Mouse (Mus musculus): ENCODE data around the gene Ovch2.
"Not testable (repeated sequence)": the region's sequence is repeated elsewhere in the genome, so short reads cannot be mapped to it uniquely, and the experiment has no call there.

Gene Ovch2

DNA sequence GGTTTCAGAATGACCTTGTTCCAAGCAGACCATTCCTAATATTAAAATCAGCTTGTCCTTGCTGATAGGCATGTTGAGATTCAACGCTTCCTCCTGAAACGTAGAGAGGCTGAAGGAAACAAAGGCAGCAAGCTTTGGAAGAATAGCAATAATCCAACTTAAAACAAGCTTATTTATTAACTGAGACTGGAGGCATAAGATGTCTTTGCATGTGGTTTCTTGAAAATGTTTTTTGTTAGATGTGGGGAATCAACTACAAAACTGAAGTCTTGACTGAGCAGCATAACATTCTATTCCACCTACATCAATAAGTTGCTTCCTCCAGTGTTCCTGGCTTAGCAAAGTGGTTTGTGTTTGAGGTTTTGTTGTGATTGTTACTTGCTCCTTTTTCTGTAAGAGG is at the start of gene Ovch2:
Gene Ovch2 (minus strand): TSS at position 101 of the 400 bp plus-strand sequence.
- no peak for DNase-seq (ENCODE audit: extremely low spot score, low read depth, low spot score)

DNA sequence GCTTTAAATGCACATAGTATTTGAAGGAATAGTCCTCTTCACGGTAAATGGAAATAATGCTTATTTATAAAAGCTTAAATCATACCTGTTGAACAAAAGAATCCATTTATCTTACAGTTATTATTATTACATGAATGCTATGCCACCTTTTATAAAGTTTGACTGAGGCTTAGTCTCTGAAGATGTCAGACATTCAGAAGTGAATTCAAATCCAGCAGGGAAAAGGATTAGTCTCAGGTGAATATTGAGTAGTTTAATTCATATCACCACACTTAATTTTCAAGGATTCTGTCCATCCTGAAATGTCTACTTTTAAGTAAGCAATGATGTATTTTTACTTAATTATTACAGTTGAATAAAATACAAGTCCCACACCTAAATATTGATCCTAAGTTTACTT is 46.4 kb upstream of the Ovch2 start, which contains the start of gene Olfr470:
Gene Olfr470 (minus strand): TSS at position 101 of the 400 bp plus-strand sequence.
- not testable (repeated sequence) for DNase-seq (ENCODE audit: extremely low spot score, low read depth, low spot score)

DNA sequence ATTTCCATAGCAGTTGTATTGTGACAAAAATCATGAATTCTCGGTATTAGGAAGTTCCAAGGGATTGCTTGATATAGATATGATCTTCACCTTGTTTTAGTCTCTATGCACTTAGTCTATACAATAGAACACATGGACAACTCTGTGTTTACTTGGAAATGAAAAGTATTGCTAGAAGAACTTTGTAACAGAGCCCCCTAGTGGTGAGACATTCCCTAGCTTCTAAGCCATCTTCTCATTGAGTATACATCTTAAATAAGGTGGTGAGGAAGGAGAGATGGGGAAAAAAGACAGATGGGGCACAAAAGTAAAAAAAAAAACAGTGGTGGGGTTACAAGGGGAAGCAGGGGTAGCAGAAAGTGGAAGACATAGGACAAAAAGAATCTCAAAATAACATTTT is 40.7 kb upstream of the Ovch2 start:
- no peak for DNase-seq (ENCODE audit: extremely low spot score, low read depth, low spot score)

DNA sequence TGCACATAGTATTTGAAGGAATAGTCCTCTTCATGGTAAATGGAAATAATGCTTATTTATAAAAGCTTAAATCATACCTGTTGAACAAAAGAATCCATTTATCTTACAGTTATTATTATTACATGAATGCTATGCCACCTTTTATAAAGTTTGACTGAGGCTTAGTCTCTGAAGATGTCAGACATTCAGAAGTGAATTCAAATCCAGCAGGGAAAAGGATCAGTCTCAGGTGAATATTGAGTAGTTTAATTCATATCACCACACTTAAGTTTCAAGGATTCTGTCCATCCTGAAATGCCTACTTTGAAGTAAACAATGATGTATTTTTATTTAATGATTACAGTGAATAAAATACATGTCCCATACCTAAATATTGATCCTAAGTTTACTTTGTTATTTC is 24.4 kb upstream of the Ovch2 start, which contains the start of gene Olfr469:
Gene Olfr469 (minus strand): TSS at position 101 of the 400 bp plus-strand sequence.
- not testable (repeated sequence) for DNase-seq (ENCODE audit: extremely low spot score, low read depth, low spot score)

DNA sequence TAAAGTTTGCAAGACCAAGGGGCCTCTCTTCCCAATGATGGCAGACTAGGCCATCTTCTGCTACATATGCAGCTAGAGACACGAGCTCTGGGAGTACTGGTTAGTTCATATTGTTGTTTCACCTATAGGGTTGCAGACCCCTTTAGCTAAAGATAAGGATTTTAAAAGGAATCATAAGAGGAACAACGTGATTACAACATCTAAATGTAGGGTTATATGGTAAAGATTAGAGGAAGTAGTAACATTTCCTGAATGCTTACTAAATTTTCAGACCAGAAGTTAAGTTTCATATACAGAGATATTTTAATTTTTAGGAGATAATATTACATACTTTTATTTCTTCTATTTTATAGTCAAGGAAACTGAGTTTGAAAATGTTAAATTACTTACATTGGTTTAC is 22.9 kb upstream of the Ovch2 start:
- not testable (repeated sequence) for DNase-seq (ENCODE audit: extremely low spot score, low read depth, low spot score)

DNA sequence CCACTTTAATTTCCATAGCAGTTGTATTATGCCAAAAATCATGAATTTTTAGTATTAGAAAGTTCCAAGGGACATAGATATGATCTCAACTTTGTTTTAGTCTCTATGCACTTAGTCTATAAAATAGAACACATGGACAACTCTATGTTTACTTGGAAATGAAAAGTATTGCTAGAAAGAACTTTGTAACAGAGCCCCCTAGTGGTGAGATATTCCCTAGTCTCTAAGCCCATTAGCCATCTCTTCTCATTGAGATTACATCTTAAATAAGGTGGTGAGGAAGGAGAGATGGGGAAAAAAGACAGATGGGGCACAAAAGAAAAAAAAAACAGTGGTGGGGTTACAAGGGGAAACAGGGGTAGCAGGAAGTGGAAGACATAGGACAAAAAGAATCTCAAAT is 18.4 kb upstream of the Ovch2 start:
- DNase-seq (ENCODE audit: extremely low spot score, low read depth, low spot score), result no peak

DNA sequence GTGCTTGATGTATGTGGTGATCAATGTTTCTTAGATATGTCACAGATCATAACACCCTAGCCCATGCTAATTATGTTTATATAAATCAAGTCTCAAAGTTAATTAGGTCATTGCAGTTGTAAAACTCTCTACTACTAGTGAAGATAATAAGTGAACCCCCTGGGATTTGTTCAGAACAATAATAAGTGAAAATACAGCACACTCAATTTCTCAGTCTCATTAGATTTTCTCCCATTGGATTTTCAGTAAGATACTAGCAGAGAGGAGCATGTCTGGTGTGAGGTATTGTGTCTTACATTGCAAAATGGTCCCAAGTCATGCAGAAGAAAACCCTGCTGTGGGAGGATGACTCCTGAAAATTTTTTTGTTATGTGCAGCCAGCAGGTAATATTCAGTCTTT is 11.0 kb upstream of the Ovch2 start, which contains the start of gene Olfr467:
Gene Olfr467 (plus strand): TSS at position 301 of the 400 bp plus-strand sequence.
- DNase-seq (ENCODE audit: extremely low spot score, low read depth, low spot score), result no peak

DNA sequence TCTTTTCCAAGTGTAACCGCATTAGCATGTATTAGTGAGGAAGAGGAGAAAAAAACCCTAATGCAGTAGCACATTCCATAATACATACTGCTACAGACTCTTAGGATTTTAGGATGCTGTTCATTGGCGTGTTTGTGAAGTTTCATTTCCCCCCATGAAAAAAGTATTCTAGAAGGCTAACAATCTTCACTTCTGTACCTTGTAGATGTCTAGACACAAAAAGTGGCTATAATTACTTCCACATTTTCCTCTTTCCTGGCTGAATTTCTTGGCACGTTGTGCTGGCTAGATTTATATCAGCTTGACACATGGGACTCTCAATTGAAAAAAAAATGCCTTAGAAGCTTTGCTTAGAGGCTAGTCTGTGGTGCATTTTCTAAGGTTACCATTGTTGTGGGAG is 1.1 kb upstream of the Ovch2 start:
- no peak for DNase-seq (ENCODE audit: extremely low spot score, low read depth, low spot score)

DNA sequence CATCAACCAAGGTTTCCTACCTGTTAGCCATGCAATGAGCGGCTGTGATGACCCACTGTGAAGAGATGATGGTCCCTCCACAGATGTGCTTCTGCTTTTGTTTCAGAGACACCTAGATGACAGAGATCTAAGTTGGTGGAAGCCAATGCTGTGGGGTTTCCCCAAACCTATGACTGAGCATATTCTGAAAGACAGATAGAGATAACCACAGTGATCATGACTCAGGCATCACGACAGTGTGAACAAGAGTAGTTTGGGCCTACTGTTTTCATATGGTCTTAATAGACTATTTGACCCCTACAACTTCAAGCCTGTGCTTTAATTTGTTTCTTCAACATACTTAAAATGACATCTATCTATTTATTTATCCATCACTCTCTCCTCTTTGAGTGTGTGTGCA is 4.5 kb downstream of the Ovch2 start:
- DNase-seq (ENCODE audit: extremely low spot score, low read depth, low spot score), result no peak

DNA sequence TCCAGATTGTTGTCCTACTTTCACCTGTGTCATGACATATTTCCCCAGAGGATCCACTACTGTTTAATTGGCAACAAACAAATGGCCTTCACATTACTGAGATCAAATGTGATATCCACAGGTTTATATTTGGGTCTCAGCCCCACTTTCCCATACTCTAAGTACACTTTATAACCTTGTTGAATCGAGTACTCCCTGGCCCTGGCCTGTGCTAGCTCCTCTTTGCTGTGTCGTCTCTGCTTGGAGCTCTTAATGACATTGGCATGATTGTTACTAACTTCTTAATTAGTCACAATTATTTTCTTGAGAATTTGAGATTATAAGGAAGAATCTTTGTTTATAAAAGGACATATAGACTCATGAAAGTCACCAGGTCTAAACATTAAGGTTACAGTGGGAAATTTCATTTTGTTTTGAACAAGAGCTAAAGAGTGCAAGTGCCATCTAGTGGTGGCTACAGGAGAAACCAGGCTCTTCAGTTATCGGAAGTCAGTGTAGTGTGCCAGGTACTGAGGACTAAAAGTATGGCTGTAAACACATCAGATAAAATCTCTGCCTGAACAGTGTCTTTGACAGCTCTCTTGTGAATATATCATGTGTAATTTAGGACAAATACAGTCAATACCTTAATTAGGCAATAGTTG is 12.9 kb downstream of the Ovch2 start:
- DNase-seq (ENCODE audit: extremely low spot score, low read depth, low spot score), result no peak

DNA sequence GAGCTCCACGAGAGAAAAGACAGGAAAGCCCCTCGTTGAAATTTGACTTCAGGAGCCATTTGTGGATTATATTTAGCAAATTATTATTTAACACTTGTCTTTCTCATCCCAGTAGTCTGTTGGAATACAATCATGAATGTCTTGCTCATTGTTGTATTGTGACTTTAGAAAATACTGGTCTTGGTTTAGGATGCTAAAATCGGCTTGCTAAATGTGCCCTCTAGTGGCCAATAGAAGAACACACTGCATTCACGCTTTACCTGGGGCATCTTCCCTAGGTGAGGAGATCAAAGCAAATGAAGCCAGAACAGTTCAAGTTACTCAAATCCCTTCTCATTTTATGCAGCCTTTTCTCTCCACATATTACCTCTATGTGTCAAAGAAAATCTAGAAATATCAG is 21.4 kb downstream of the Ovch2 start:
- DNase-seq (ENCODE audit: extremely low spot score, low read depth, low spot score), result no peak

DNA sequence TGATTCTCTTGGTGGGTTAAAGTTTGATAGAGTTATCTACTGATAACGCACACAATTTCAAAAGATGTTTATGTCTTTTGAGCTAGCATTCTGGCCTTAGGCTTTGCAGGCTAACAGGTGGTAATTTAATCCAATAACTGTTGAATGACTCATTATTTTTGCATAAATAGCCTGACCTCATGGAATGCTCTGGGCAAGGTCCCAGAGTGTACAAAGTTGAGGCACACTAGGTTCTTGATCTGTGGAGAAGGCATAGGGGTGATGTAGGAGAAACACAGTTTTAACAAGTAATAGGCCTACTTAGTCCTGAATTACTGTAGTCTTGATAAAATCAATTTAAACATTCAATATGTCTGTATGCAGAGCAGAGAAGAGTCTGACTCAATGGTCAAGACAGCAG is 22.8 kb downstream of the Ovch2 start:
- DNase-seq (ENCODE audit: extremely low spot score, low read depth, low spot score), result no peak

DNA sequence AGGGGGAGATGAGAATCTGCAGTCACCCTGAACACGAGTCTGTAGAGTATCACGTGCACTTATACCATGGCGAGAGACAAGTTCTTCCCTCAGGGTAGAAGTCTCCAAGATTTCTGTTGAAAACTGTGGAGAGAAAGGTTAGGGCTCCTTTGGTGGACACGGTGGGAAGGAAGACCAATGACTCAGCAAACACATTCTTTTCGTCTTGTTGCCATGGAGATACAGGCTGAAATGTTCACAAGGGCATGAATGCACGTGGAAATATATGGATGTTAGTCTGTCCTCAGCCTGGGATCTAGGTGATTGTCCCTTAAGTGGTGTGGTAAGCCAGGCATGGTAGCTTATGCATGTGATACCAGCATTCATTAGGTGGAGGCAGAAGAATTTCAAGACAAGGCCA is 30.2 kb downstream of the Ovch2 start:
- DNase-seq (ENCODE audit: extremely low spot score, low read depth, low spot score), result no peak

DNA sequence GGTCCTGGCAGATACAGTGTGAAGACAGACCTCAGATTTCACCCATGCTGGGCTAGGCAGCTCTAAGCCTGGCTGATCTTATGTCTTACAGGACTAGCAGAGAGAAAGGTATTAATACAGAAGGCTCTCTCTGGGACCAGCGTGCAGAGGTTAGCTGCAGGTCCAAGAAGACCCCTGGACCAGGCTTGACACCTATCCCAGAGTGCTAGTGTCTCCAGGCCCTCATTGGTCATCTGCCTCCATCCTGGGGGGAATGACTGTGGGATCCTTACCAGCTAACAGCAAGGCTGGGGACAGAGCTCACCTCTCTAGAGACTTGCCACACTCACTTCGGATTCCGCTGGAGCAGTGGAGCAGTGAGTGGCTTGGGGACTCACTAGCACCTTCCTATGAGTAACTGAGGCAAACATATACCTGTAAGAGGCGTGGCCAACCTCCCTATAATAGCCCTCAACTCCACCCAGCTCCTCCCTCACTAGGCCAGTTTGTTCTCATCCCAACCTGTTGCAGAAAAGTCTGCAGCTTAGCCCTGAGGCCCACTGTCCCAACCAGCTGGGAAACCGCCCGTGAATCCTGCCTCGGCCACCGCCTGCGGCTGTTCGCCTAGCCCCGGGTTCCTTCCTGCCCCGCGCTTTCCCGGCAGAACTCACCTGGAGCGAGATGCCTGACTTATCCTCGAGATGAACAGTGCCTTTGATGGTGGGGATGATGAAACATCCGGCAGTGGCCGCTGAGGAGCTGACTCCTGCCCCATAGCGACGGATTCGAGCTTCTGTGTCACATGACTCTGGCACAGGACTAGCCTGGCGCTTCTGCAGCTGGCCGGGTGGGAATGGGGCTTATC is 43.5 kb downstream of the Ovch2 start, which contains the start of gene Cyb5r2:
Gene Cyb5r2 (minus strand): TSS at position 725 of the 844 bp plus-strand sequence.
- DNase-seq (ENCODE audit: extremely low spot score, low read depth, low spot score), result no peak

DNA sequence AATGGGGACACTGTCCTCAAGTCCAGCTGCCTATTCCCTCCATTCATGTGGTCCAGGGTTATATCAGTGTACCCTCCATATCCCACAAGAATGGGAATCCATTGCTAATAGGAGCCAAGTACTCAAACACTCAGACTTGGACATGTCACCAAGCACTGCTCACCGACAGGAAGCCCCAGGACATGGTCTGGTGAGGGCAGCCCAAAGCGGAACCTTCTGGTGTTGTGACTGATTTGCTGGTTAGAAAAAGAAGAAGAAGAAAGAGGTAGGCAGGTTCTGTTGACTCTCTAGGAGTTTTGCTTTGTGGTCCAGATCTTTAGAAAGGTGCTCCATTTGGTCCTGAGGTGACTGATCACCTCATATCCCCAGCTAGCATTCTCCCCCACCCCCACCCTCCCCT is 44.3 kb downstream of the Ovch2 start:
- no peak for DNase-seq (ENCODE audit: extremely low spot score, low read depth, low spot score)

DNA sequence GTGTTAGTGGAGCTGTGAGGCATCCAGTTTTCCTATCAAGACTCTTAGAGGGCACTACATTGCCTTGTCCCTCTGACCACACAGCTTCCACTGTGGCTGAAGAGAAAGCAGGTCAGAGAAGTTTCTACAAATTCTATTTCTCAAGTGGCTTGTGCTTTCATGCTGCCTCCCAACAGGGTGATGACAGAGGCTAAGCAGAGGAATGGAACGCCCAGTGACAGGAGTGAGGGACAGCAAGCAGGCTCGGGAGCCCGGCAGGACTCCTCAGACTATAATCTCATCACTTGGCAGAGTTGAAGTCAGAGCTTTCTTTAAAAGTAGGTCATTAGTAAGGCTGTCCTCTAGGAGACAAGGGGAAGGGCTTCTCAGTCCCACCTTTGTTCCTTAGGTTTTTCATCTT is 45.1 kb downstream of the Ovch2 start:
- DNase-seq (ENCODE audit: extremely low spot score, low read depth, low spot score), result no peak

DNA sequence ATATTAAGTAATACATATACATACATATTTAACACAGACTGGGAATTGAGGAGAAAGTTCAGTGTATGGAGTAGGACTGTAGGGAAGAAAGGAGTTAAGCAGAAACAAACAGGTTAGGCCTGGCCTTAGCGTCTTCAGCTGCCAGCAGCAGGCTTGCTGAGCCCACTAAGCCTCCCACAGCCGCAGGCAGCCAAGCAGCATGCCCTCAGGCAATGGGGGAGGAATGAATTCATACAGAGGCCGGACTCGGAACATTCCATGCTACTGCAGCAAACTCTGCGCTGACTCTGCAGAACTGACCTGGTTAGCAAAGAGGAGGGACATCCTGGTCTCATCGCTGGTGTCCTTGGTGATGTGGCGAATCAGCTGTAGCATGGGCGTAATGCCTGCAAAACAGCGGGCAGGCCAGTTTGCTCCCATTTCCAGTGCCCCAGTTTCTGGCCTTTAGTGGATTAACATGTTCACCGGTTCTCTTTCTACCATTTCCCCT is 48.9 kb downstream of the Ovch2 start:
- DNase-seq (ENCODE audit: extremely low spot score, low read depth, low spot score), result no peak

DNA sequence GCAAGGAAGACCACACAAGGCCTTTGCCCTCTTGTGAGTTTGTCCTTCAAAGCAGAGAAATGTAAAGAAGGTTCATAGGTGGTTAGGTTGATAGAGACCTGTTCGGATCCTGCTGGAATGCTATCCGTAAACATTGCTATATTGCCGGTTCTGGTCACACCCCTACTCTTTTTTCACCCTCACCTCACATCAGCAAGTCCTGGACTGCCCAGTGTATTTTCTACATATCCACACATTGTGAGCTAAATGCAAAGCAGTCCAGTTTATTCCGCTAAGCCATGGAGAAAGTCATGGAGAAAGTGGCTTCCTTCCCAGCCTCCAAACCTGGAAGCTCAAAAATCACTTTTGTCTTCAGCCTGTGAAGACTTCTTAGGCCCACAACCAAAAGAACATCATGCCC is 51.3 kb downstream of the Ovch2 start:
- DNase-seq (ENCODE audit: extremely low spot score, low read depth, low spot score), result no peak

DNA sequence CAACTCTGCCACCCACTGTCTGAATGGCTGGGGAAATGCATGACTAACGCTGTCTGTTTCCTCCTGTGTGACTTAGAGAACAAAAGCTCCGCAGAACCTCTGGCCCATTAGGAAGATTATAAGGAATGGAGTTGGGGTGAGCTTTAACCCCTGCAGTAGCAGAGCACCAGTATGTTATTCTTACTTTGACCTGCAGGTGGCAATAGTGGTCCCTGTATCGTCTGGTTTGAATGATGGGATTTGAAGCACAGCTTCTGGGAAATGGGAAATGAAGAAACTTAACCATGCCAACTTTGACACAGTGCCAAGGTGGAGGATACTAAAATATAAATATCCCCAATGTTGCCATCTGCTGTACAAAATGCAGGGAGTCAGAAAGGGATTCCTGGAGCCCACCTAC is 51.7 kb downstream of the Ovch2 start:
- peak; percentile 72 for DNase-seq (ENCODE audit: extremely low spot score, low read depth, low spot score)

DNA sequence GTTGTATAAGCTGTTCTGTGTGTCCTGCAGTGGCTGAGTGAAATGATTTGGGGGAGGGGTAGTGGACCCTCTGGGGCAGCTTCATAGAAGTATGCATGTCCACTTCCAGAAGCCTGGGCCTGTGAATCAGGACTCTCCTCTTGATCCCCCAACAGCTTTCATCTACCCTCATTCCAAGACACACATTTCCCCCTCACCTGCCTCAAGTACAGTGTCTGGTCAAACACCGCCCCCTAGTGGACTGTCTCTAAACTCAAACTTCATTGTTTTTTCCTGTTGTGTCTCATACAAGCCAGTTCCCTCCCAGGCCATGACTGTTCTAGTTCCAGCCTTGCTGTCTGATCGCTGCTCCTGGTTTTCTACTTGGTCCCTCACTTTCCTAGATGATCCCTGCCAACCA is 53.1 kb downstream of the Ovch2 start:
- peak; percentile 35 for DNase-seq (ENCODE audit: extremely low spot score, low read depth, low spot score)

DNA sequence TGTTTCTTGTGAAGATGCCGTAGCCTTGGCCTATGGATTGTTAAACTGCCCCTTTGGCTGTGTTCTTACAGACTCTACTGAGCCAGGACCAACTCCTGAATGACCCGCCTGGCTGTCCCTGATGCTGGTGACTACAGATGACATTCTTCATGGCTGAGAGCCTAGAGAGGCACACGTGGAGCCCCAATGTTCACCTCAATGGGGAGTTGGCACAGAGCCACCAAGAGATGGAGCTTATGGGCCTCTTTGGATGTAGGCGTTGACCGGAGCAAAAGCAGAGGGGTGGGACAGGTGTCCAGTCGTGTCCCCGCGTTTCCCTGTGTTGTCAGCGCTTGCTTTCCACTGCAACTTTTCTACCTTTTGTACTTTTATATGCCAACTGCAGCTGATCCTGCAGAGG is 53.5 kb downstream of the Ovch2 start:
- DNase-seq (ENCODE audit: extremely low spot score, low read depth, low spot score), result no peak

DNA sequence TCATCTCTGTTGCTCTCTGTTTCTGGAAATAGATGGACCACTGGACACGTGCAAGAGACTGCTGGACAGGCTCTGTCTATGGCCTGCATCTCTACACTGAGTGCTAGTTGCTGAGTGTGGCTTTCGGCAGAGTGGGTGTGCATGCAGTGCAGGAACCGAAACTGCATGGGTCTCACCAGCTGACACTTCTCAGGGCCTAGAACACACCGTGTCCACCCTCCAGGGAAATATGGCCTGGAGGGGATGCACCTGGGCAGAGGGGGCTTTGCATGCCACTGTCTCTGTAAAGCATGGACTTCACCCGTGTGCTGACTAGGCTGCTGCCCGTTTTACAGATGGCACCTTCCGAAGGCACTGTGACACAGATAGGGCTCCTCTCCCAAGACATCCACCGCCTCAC is 55.0 kb downstream of the Ovch2 start:
- no peak for DNase-seq (ENCODE audit: extremely low spot score, low read depth, low spot score)
